Mouse (Mus musculus) left cerebral cortex, adult 8-10 months (tissue): ENCODE results near the gene Npvf. TPM values are rescaled to one million over a fixed set of nuclear protein-coding genes. Genes with fewer than 3 reads are reported as not detected.
"Not testable (repeated sequence)": the region's sequence is repeated elsewhere in the genome, so short reads cannot be mapped to it uniquely, and the experiment has no call there.

Source experiments
- DNase-seq, 2 experiments: peaks; one replicate each; pipeline ENCODE4 v3.0.0; 2022; ENCODE audit warnings: low spot score in 2 of 2
- total RNA-seq, 4 experiments: library from RNA; stranded (reverse); gene quantifications; 2 replicates each; pipeline ENCODE4 v1.2.4; 2022

Gene Npvf
- total RNA-seq, 4 experiments from 2014 or later, result not detected

GRCm38 (mm10) chr6:50640377-50640776 lies 13.9 kb downstream of the Npvf start:
- no peak for DNase-seq

GRCm38 (mm10) chr6:50639656-50640055 lies 14.6 kb downstream of the Npvf start:
- no peak for DNase-seq

GRCm38 (mm10) chr6:50626170-50626569 lies 28.1 kb downstream of the Npvf start:
- DNase-seq, result not testable (repeated sequence)

- not testable (repeated sequence) for DNase-seq
Measured at GRCm38 (mm10) chr6:50618273-50618672, 36.0 kb downstream of the Npvf start.

- DNase-seq, result no peak
Measured at GRCm38 (mm10) chr6:50601620-50602019, 52.6 kb downstream of the Npvf start.

Other genes starting within 250 kb of the Npvf start
- gene Osbpl3, start 198.2 kb downstream of the Npvf start, total RNA-seq, result 10 to 100 TPM; 31.7 to 34.6 (median 33.9) TPM
- gene Cycs, start 87.9 kb downstream of the Npvf start, total RNA-seq, result 10 to 100 TPM; 38.1 to 47.2 (median 40.6) TPM
- under 1 TPM; 0.30 to 0.79 (median 0.64) TPM for gene 4921507P07Rik, start 57.8 kb downstream of the Npvf start, total RNA-seq